Mouse (Mus musculus) Patski (cell line): ENCODE data around the gene Iqcd. TPM values are rescaled to one million over a fixed set of nuclear protein-coding genes. Genes with fewer than 3 reads are reported as not detected.

Source experiments
- ATAC-seq: fragments of 100-300 bp; one replicate; pipeline ENCODE4 v1.8.0; 2021
- CTCF ChIA-PET: fragments of 350-600 bp; sonication (Branson Sonifier 250); formaldehyde crosslinking; loops from one replicate; lab custom pipeline; 2022; ENCODE audit warnings: inconsistent platforms; lab: Charles Lee
- POLR2A ChIA-PET: fragments of 350-600 bp; sonication (Branson Sonifier 250); formaldehyde crosslinking; loops from one replicate; lab custom pipeline; 2022; ENCODE audit warnings: antibody characterized with exemption, inconsistent platforms; lab: Charles Lee
- DNase-seq: peaks from one replicate; pipeline ENCODE4 v3.0.0-alpha.2; 2011; ENCODE audit warnings: low read depth, low spot score
- H3K27me3 ChIP-seq: fragments of 371-371 bp; one replicate; pipeline ENCODE4 v1.5.1; 2021
- CTCF ChIP-seq: fragments of 100-300 bp; IDR thresholded peaks from one replicate; pipeline ENCODE4 v1.5.1; 2021
- in situ Hi-C: fragments of 300-500 bp; cut with MboI; formaldehyde crosslinking; loops from 3 replicates; pipeline ENCODE4 v1.11.1; 2018; ENCODE audit warnings: low pct_unique_long_range_greater_than_20kb, mixed read lengths
- polyA plus RNA-seq: library from polyadenylated mRNA; unstranded; gene quantifications from one replicate; pipeline ENCODE4 v1.2.3, GENCODE M21; 2021

The Iqcd gene
- polyA plus RNA-seq, 1 experiment from 2014 or later = 10.5 TPM

DNA sequence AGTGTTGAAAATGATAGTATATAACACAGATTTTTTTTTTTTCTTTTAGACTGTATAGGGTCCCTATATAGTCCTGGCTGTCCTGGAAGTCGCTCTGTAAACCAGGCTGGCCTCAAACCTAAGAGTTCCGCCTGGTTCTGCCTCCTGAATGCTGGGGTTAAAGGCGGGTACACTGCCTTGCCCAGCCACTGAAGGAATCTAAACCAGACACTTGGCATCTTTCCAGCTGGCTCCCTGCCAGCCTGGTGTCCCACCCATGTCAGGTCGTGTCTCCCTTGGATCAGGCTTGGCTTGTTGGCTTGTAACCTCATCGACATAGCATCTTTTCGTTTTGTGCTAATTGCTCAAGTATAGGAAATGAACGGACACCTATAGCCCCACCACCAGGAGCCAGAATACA is 39.8 kb downstream of the Iqcd start:
- DNase-seq (no peak), ATAC-seq (no peak)
- no peaks in the 10 kb centered on the region for H3K27me3 ChIP-seq
- in situ Hi-C loops = no loop called here
- CTCF ChIA-PET = no interaction called here
- POLR2A ChIA-PET = no interaction called here
- TF ChIP-seq CTCF = no peak

DNA sequence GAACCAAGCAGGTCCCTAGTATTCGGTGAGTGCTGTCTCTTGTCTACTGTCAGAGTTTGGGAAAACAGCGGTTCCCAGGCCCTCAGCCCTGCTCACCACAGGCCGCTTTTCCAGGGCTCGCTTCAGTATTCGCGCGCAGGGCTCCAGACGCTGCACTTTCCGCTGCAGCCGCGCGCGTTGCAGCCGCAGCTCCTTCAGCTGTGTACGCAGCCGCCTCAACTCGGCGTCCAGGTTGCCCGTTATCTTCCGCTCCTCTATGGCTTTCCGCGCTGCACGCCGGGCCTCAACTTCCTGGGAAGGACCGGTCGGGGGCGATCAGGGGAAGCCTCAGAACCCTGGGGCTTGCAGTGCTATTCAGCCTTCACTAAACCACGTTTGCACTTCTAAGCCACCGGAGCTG is 42.3 kb downstream of the Iqcd start:
- DNase-seq = no peak
- ATAC-seq = no peak
- ChIA-PET CTCF (interaction anchor here (1.2 to 2.1 kb wide), 4 partner anchors 12 to 49 kb away, joined by 3 to 7 read pairs (median 4); no protein-coding TSS in a partner anchor), POLR2A (no interaction called here)
- in situ Hi-C loops = no loop called here
- no peak for TF ChIP-seq CTCF
- H3K27me3 ChIP-seq = no peaks in the 10 kb centered on the region

DNA sequence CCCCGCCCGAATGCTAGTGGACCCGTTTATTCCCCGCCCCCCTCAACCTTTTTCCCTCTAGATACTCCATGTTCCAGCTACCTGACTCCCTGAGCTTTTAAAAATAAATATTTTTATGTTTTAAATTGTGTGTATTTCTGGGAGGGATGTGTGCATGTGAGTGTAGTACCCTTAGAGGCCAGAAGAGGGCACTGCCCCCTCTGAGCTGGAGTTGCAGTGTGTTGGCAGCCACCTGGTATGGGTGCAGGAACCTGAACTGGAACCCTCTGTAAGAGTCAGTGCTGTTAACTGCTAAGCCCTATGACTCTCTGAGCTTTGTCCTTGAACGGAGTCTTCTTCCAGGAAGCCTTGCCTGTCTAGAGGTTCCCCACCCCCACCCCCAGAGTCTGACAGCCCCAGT is 43.1 kb downstream of the Iqcd start:
- no peak for TF ChIP-seq CTCF
- POLR2A ChIA-PET = no interaction called here
- DNase-seq (no peak), ATAC-seq (no peak)
- CTCF ChIA-PET = interaction anchor here (0.8 to 2.1 kb wide), 4 partner anchors 11 to 48 kb away, joined by 3 to 7 read pairs (median 4); no protein-coding TSS in a partner anchor
- in situ Hi-C loops = no loop called here
- no peaks in the 10 kb centered on the region for H3K27me3 ChIP-seq

DNA sequence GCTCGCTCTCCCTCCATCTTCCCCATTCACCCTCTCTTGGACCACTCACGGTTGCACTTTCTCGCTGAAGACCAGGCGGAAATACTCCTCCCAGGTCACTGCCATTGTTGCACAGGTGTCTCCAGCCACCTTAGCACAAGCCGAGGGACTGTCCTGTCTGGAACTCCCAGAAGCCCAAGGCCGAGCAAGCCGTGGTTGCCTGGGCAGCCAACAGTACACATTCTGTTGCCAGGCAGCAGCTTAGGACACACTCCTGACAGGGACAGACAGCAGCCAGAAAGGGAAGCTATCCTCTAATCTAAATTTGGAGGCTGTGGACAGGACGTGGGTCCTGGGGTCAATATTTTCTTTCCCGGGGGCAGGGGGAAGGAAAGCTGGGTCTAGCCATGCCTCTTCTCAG is 45.3 kb downstream of the Iqcd start, which contains the start of gene Cfap73:
Gene Cfap73 (minus strand): TSS at position 105 of the 400 bp plus-strand sequence.
- POLR2A ChIA-PET = interaction anchor here (0.6 to 1.3 kb wide), 2 partner anchors 24 to 415 kb away, joined by 3 to 4 read pairs; no protein-coding TSS in a partner anchor
- no peak for TF ChIP-seq CTCF
- no peaks in the 10 kb centered on the region for H3K27me3 ChIP-seq
- CTCF ChIA-PET = interaction anchor here (1.3 kb wide), 1 partner anchor 14 kb away, joined by 4 read pairs; no protein-coding TSS in a partner anchor
- ATAC-seq (no peak), DNase-seq (no peak)
- in situ Hi-C loops = no loop called here

DNA sequence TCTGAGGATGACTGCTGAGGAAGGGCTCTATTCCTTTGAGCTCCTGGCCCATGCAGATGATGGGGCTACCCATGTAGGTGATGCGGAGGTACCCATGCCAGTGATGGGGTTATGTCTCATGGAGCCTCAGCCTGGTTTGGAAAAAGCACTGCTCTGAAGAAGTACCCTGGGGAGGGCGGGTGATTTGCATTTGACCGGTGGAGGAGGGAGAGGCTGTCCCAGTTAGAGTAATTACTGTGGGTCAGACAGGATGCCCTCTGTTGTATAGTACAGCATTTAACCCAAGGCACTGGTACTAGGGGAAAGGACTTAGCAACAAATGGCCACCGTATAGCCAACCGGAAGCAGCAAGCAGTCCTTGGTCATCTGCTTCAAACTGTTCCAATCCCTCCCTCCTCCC is 46.0 kb downstream of the Iqcd start:
- no peaks in the 10 kb centered on the region for H3K27me3 ChIP-seq
- in situ Hi-C loops = no loop called here
- ChIA-PET POLR2A (interaction anchor here (0.6 to 1.3 kb wide), 3 partner anchors 23 to 416 kb away, joined by 3 to 4 read pairs (median 3); no protein-coding TSS in a partner anchor), CTCF (interaction anchor here (0.7 to 1.3 kb wide), 2 partner anchors 11 to 15 kb away, joined by 3 to 4 read pairs; no protein-coding TSS in a partner anchor)
- no peak for DNase-seq
- TF ChIP-seq CTCF = no peak
- ATAC-seq = no peak

DNA sequence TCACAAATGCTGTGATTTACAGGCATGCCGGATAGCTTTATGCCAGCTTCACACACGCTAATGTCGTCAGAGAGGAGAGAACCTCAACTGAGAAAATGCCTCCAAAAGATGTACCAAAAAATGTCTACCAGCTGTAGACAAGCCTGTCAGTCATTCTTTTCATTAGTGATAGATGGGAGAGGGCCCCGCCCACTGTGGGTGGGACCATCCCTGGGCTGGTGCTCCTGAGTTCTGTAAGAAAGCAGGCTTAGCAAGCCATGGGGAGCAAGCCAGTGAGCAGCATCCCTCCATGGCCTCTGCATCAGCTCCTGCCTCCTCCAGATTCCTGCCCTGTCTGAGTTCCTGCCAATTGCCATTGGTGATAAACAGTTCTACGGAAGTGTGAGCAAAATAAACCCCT is 46.8 kb downstream of the Iqcd start:
- no peak for TF ChIP-seq CTCF
- ChIA-PET CTCF (interaction anchor here (1.0 to 1.4 kb wide), 2 partner anchors 13 to 15 kb away, joined by 3 read pairs; no protein-coding TSS in a partner anchor), POLR2A (no interaction called here)
- in situ Hi-C loops = no loop called here
- DNase-seq (no peak), ATAC-seq (no peak)
- H3K27me3 ChIP-seq = no peaks in the 10 kb centered on the region

DNA sequence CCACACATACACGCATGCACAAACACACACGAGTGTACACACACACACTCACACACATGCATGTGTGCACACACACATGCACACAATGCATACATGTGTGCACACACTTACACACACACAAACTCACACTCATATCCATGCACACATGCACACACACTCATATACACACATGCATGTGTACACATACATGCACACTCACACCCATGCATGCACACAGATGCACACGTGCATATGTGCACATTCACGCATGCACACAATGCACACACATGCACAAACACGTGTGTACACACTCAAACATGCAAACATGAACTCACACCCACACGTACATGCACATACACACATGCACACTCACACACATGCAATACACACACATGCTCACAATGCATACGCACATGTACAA is 51.3 kb downstream of the Iqcd start:
- ATAC-seq = no peak
- no peaks in the 10 kb centered on the region for H3K27me3 ChIP-seq

DNA sequence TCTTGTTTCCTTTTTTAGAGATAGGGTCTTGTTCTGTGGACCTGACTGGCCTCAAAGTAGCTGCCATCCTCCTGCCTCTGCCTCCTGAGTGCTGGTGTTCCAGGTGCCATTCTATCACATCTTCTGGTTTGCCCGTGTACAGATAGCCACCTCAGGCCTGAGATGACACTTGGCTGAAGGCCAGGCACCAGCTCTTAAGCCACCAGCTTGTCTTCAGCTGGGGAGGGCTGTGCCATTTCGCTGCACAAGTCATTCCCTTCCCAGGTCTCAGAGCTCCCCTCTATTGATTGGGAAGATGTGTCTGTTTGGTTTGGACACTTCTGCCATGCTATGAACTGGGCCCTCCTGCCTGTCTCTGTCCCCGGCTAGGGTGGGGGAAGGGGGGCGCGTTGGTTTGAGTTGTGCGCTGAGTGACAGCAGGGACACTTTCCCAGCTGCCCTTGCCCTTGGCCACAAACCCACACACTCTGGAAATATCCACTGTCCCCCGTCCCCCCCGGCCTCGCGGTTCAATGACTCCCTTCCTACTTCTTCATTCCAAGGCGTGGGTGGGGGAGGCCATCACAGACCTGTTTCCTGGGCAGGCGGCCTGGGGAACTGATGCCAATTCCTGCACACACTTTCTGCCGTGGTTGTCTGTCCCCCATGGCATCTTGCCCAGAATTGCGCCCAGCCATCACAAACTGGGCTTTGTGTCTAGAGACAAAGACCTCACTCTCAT is 54.7 kb downstream of the Iqcd start:
- ATAC-seq (peak; percentile 29), DNase-seq (no peak)
- in situ Hi-C loops = no loop called here
- CTCF ChIA-PET = interaction anchor here (1.2 to 2.5 kb wide), 2 partner anchors 12 to 23 kb away, joined by 5 to 15 read pairs; no protein-coding TSS in a partner anchor
- no peaks in the 10 kb centered on the region for H3K27me3 ChIP-seq
- TF ChIP-seq CTCF = no peak
- POLR2A ChIA-PET = no interaction called here

More for the DNA sequence above, 51.3 kb downstream of the Iqcd start:
- ChIA-PET CTCF (interaction anchor here (1.6 kb wide), 1 partner anchor 21 kb away, joined by 5 read pairs; no protein-coding TSS in a partner anchor), POLR2A (no interaction called here)
- in situ Hi-C loops = no loop called here
- no peak for TF ChIP-seq CTCF
- DNase-seq = no peak

DNA sequence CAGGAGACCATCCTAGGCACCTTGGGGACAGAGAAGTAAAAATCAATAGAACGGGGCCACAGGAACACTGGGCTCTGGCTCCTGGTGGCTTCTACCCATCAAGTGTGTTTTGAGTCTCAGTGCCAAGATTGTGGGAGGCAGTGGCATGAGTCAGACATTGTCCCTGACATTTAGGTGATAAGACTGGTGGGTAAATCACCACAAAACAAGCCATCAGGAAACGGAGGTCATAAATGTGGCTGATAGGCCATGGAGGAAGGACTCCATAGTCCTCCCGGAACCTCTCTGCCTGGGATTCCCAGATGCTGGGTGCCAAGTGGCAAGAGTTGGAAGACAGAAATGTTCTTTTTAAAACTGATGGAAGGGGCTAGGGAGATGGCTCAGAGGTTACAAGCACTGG is 55.4 kb downstream of the Iqcd start:
- no peak for TF ChIP-seq CTCF
- in situ Hi-C loops = no loop called here
- POLR2A ChIA-PET = no interaction called here
- no peak for DNase-seq
- no peaks in the 10 kb centered on the region for H3K27me3 ChIP-seq
- no peak for ATAC-seq
- CTCF ChIA-PET = no interaction called here

DNA sequence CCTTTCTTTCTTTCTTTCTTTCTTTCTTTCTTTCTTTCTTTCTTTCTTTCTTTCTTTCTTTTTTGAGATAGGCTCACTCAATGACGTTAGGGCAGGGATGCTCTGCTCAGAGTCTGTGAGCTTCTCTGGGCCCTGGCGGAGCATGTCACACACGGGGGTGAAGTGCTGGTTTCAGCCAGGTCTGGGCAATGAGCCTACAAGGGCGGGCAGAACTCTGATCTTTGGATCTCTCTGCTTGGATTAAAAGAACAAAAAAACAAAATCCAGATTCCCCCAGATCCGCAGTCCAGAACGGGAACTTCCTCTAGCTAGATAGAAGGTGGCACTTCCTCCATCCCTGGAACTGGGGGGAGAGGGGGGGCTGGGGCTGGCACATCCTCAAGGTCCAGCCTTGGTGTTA is 57.0 kb downstream of the Iqcd start:
- TF ChIP-seq CTCF = no peak
- CTCF ChIA-PET = interaction anchor here (0.7 to 1.3 kb wide), 2 partner anchors 11 to 30 kb away, joined by 3 read pairs; no protein-coding TSS in a partner anchor
- POLR2A ChIA-PET = no interaction called here
- in situ Hi-C loops = no loop called here
- ATAC-seq = no peak
- no peak for DNase-seq
- H3K27me3 ChIP-seq = no peaks in the 10 kb centered on the region

DNA sequence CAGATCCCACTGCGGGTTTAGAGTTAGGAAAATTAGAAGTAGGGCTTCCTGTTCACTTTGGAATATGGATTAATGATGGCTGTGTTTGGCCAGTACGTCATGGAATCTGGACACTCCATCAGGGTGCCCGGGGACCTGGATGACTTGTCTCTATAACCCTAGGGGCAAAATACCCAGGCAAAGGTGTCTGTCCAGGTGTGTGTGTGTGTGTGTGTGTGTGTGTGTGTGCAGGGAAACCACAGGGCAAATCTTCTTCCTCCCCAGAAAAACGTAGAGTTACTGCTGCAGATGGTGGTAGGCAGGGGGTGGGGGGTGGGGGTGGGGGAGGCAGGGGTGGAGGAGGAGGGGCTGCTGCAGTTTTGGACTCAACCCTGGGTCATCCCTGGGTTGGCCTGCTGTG is 58.5 kb downstream of the Iqcd start:
- CTCF ChIA-PET = interaction anchor here (1.2 to 2.2 kb wide), 3 partner anchors 19 to 32 kb away, joined by 3 to 20 read pairs (median 3); no protein-coding TSS in a partner anchor
- no peak for ATAC-seq
- in situ Hi-C loops = no loop called here
- no peaks in the 10 kb centered on the region for H3K27me3 ChIP-seq
- POLR2A ChIA-PET = no interaction called here
- no peak for TF ChIP-seq CTCF
- DNase-seq = no peak
